Mouse (Mus musculus): ENCODE results near the gene Erbb2. TPM values are rescaled to one million over a fixed set of nuclear protein-coding genes. Genes with fewer than 3 reads are reported as not detected.
"Not testable (repeated sequence)": the region's sequence is repeated elsewhere in the genome, so short reads cannot be mapped to it uniquely, and the experiment has no call there.

Erbb2 gene
- not detected in 2 replicates for total RNA-seq (2017)

DNA sequence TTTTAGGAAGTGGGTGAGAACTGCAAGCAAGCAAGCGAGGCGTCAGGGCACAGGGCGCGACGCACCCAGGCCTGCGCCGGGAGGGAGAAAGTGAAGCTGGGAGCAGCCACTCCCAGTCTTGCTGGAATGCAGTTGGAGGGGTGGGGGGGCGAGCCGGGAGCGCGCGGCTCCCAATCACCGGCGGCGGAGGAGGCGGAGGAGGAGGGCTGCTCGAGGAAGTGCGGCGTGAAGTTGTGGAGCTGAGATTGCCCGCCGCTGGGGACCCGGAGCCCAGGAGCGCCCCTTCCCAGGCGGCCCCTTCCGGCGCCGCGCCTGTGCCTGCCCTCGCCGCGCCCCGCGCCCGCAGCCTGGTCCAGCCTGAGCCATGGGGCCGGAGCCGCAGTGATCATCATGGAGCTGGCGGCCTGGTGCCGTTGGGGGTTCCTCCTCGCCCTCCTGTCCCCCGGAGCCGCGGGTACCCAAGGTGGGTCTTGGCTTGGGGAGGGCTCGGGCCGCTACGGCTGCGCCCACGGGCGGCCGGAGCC, at the start of gene Erbb2:
Erbb2 (plus strand) TSS at position 198 of the 524 bp plus-strand sequence.
- ATAC-seq (replicated peaks; ENCODE audit: low read depth, poor library complexity, severe bottlenecking) = no peak

- ATAC-seq (replicated peaks; ENCODE audit: low read depth, poor library complexity, severe bottlenecking) = no peak
Observed at GRCm38 (mm10) chr11:98363817-98364216, 48.5 kb upstream of the Erbb2 start.

GRCm38 (mm10) chr11:98364410-98364809, 47.9 kb upstream of the Erbb2 start:
- no peak for ATAC-seq (replicated peaks; ENCODE audit: low read depth, poor library complexity, severe bottlenecking)

DNA sequence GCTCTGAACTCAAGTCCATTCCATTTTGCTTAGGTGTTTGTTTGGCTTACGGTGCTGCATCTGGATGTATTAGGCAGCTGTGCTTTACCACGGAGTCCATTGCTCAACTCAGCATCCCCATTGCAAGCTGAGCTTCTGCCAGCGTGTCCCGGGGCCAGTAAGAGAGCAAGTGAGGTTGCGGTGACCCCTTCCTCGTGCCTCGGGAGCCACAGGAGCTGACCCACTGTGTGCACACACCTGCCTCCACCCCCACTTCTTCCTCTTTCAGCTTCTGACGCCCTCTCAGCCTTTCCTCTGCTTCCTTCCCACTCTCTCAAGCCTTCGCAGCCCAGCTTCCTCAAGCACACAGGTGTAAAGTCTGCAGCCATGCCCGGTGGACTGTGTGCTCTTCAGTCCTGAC, 46.0 kb upstream of the Erbb2 start:
- peak; percentile 19; the same call in 1 of the 2 replicates for ATAC-seq (replicated peaks; ENCODE audit: low read depth, poor library complexity, severe bottlenecking)

GRCm38 (mm10) chr11:98367171-98367862, 45.0 kb upstream of the Erbb2 start:
- ATAC-seq (replicated peaks; ENCODE audit: low read depth, poor library complexity, severe bottlenecking) = peak; percentile 24; the same call in 1 of the 2 replicates

GRCm38 (mm10) chr11:98367863-98368186, 44.4 kb upstream of the Erbb2 start:
- no peak for ATAC-seq (replicated peaks; ENCODE audit: low read depth, poor library complexity, severe bottlenecking)

- no peak for ATAC-seq (replicated peaks; ENCODE audit: low read depth, poor library complexity, severe bottlenecking)
Observed at GRCm38 (mm10) chr11:98369337-98369736, 42.9 kb upstream of the Erbb2 start.

- no peak for ATAC-seq (replicated peaks; ENCODE audit: low read depth, poor library complexity, severe bottlenecking)
Observed at GRCm38 (mm10) chr11:98370588-98370987, 41.7 kb upstream of the Erbb2 start.

DNA sequence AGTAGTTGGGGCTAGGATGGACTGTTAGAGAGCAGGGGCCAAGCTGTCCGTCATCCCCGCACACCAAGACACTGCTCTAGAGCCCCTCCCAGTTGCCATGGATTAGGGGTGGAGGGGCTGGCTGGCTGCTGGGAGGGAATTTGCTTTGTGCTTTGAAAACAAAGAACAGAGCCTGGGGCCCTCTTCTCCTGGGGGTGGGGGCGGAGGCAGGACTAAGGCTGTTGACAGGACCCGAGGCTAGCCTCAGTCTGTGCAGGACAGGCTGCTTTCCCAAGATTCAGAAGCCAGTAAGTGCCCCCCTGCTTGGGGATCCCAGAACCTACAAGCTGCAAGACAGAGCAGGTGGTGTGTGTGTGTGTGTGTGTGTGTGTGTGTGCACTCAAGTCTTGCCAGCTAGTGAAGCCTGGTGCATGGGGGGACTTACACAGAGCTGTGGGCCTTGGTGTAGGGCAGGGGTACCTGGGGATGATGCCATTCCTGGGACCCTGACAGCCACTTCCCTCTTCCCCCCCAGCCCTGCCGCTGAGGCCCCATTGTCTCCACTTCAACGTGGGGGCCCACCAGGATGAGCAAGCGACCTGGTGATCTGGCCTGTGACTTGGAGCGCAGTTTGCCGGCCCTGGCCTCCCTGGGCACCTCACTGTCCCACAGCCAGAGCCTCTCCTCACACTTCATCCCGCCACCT, 40.6 kb upstream of the Erbb2 start:
- ATAC-seq (replicated peaks; ENCODE audit: low read depth, poor library complexity, severe bottlenecking) = no peak

DNA sequence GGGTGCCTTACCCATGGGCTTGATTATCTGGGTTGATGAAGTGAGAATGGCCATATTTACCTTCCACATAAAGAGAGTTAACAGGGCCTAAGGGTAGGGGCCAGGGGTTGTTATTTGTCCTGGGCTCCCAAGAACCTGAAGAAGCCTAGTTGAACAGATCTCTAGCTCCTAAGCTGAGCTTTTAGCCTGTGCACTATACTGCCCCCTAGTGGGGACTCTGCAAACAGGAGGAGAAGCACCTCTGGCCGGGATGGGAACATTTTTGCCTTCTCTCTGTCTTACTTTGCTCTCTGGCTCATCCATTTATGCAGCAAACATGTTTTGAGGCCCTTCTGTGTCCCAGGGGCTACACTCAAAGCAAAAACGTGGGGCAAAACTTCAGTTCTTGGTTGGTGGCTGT, 39.9 kb upstream of the Erbb2 start:
- ATAC-seq (replicated peaks; ENCODE audit: low read depth, poor library complexity, severe bottlenecking) = peak; percentile 70; the same call in 1 of the 2 replicates

- ATAC-seq (replicated peaks; ENCODE audit: low read depth, poor library complexity, severe bottlenecking) = no peak
Observed at GRCm38 (mm10) chr11:98373244-98373643, 39.0 kb upstream of the Erbb2 start.

DNA sequence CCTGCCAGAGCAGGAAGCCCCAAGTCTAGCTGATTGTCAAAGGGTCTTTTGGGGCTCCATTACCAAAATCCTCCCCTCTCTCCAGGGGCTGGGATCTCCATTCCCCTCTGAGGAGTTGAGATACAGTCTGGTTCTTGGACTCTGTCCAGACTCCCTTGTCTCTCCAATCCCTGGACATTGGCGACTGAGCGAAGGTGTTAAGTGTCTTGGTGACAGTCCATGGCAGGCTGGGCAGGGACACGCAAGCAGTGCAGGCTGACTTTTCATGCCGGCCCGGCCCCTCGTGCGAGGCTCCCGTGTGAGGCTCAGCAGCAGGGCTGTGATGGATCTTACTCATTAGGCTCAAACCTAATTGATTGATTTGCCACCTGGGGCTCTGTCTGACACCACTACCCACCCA, 38.0 kb upstream of the Erbb2 start:
- no peak for ATAC-seq (replicated peaks; ENCODE audit: low read depth, poor library complexity, severe bottlenecking)

- no peak for ATAC-seq (replicated peaks; ENCODE audit: low read depth, poor library complexity, severe bottlenecking)
Observed at GRCm38 (mm10) chr11:98376756-98377155, 35.5 kb upstream of the Erbb2 start.

GRCm38 (mm10) chr11:98377787-98378186, 34.5 kb upstream of the Erbb2 start:
- no peak for ATAC-seq (replicated peaks; ENCODE audit: low read depth, poor library complexity, severe bottlenecking)

DNA sequence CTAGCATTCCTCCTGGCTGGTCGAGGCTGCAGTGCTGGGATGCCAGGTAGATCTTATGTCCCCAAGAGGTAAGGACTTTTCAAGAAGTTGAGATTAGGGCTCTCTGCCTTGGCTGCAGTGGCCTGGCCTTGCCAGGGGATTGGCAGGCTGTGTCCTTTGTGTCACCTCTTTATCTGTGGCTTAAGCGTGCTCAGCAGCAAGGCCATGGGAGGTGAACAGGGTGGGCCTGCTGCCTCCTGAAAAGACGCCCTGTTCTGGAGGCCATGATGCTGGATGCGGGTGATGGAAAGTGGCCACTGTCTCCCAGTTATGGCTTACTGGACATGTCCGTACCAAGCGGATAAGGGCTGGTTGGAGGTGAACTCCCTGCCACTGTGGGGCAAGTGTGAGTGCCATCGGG, 32.9 kb upstream of the Erbb2 start:
- ATAC-seq (replicated peaks; ENCODE audit: low read depth, poor library complexity, severe bottlenecking) = no peak

GRCm38 (mm10) chr11:98380106-98380505, 32.2 kb upstream of the Erbb2 start:
- ATAC-seq (replicated peaks; ENCODE audit: low read depth, poor library complexity, severe bottlenecking) = no peak

GRCm38 (mm10) chr11:98381651-98382050, 30.6 kb upstream of the Erbb2 start:
- ATAC-seq (replicated peaks; ENCODE audit: low read depth, poor library complexity, severe bottlenecking) = no peak

- not testable (repeated sequence) for ATAC-seq (replicated peaks; ENCODE audit: low read depth, poor library complexity, severe bottlenecking)
Observed at GRCm38 (mm10) chr11:98382405-98382804, 29.9 kb upstream of the Erbb2 start.

DNA sequence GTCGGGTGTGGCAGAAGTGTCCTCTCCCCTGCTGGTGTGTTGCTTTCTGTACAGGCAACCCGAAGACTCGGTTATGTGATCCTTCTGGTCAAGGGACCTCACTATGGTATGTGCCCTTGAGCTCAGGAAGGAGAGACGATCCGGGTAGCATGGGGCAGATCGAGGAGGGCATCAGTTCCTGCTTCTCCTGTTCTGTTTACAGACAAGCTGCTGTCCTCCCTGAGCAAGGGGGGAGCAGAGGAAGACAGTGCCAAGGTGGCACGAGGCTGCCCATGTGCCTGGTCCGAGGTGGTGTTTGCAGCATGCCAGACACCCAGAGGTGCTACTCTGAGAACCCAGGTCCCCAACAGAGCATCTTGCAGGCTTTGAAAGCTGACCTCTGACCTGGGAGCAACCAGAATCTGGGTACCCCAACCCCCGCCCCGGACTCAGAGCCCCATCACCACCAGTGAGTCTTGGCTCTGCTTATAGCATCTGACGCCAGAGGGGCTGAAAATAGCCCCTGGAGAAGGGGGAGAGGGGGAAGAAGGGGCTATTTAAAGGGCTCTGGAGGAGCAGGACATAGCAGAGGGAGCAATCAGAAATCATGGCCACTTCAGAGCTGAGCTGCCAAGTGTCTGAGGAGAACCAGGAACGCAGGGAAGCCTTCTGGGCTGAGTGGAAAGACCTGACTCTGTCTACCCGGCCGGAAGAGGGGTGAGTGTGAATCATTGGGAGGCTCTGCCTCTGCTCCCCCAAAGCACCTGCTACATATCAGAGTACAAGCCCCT, 28.8 kb upstream of the Erbb2 start, which contains the start of gene Tcap:
Tcap (plus strand) TSS at position 551 of the 770 bp plus-strand sequence.
- ATAC-seq (replicated peaks; ENCODE audit: low read depth, poor library complexity, severe bottlenecking) = no peak

DNA sequence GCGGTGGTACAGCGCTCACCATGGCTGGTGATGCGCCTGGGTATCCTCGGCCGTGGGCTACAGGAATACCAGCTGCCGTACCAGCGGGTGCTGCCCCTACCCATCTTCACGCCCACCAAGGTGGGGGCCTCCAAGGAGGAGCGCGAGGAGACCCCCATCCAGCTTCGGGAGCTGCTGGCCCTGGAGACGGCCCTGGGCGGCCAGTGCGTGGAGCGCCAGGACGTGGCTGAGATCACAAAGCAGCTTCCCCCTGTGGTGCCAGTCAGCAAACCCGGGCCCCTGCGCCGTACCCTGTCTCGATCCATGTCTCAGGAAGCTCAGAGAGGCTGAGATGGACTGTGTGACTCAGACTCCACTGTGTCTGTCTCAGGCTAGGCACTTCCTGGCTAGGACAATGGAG, 28.1 kb upstream of the Erbb2 start:
- ATAC-seq (replicated peaks; ENCODE audit: low read depth, poor library complexity, severe bottlenecking) = no peak

All from common myeloid progenitor, adult 5-6 weeks (primary cell).